Mouse (Mus musculus) right cerebral cortex, postnatal 25 days (tissue): ENCODE results near the gene Nkx2-2.
"Not testable (repeated sequence)": the region's sequence is repeated elsewhere in the genome, so short reads cannot be mapped to it uniquely, and the experiment has no call there.

Experiments
- DNase-seq: peaks from one replicate; pipeline ENCODE4 v3.0.0; 2022

The Nkx2-2 gene

DNA sequence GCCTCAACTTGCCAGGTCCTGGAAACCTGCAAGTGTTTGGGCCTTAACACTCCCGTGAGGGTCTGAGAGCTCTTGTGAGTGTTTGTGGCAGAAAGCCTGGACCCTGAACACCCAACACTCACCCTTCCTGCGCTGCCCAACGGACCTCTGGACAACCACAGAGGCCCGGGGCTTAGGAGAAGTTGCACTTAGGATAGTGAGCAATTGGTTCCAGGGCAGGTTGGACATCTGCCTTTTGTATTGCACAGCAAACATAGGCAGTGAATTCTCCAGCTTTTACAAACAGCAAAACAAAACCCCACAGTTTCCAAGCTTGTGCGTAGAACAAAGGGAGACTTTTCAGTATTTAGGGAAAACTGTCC lies 12.8 kb downstream of the Nkx2-2 start:
- no peak for DNase-seq

DNA sequence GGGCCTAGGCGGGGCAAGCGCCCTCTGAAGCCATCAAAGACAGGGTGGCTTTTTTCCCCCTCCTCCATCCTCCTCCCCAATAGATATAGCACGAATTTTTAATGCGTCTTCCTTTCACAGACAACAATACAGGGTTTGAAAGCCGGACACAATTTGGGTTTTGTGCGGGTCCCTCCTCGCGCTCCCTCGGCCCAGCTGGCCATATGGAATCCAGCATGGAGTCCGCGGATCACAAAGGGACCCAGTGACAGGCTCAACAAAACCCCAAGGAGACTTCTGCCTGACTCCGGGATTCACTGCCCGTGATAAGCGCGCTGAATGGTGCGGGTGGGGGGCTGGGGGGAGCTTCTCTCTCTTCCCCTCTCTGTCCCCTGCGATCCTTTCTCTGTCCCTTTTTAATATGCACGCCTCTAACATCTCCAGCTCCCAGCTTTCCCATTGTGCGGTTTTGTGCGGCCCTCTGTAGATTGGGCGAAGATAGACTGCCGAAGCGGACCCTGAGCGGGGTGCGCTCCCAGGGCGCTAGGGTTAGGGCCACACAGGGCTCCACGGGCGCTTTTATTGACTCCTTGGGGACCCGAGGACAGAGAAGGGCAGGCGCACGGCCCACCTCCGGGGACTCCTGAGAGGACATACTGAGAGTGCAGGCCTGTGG lies 13.3 kb downstream of the Nkx2-2 start:
- no peak for DNase-seq

DNA sequence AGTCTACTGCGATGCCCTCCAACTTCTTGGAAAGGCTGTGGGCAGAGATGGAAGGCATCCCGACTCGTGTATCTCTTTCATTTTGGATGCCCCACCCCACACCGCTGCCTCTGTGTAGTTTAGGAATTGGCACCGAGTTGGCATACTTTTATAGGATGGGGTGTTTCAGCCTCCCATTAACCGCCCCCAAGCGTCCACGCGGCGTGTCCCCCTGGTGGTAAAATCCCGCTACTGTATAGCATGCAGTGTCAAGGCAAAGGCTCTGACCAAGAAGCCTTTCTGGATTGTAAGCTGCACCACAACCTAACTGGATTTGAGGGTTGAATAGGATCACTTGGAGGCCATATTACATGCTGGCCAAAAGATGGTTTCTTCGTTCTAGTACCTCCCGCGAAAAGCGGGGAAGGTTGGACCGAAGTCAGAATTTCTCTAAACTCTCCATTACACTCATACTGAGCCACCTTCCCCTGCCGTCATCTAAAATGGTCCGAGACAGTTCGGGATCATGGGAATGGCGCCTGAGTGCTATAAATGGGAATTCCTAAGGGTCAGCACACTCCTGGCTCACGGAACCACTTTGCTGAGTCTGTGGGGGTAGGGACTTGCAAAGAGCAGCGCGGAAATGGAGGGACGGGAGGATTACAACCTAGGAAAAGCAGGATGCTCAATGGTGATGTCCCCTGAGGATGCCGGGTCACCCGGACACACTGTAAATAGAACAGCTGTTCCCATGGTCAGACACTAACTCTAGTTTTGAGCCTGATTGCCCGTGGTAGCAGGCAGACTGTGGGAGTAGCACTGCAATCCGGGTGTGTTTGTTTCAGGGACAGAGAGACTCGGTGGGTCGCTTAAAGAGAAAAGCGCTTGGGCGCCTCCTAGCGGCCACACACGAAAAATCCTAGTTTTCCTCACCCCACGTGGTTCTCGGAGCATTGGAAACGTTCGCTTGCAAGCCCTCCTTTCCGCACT lies 15.7 kb downstream of the Nkx2-2 start:
- DNase-seq = peak; percentile 32

DNA sequence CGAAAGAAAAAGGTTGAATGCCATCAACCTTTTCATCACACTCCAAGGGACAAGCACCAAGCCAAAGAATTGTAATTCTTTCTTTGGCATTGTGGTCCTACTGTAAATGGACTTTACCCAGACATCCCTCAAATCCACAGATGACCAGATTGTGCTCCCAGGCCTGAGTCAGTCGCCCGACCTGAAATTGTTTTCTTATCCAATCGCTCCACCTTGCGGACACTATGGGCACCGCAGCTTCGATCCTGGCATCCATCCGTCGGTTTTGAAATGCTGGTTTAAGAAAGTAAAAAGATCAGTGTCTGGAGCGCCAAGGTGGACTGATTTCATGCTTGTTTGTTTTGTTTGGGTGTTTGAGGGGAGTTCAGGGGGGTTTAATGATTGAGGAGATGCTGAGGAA lies 16.4 kb downstream of the Nkx2-2 start:
- peak; percentile 70 for DNase-seq

DNA sequence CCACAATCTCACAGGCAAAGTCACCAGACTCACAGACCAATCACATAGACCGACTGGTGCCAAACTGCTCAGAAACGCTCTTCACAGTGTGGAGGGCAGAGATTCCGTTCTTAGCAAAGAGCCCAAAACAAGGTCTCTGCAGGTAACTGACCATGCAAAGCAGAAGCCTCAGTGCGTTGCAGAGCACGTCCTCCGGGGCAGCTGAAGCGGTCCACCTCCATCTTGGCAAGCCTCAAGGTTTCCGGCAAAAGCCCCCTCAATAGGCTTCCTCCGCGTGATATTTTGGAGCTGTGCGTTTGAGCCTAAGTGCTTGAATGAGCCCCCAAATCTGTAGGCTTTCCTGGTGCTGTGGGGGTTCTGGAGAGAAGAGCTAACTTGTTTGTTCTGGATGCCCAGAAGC lies 18.7 kb downstream of the Nkx2-2 start:
- no peak for DNase-seq

DNA sequence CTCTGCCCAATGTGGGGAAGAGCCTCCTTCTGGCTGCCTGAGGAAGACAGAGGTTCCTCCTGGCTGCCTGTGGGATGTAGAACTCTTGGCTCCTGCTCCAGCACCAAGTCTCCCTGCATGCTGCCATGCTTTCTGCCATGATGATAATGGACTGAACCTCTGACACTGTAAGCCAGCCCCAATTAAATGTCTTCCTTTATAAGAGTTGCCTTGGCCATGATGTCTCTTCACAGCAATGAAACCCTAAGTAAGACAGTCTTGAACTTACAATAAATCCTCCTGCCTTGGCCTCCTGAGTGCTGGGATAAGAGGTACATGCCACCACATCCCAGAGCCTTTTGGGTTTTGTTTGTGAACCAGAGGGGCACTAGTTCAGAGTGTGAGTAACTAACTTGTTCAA lies 20.3 kb downstream of the Nkx2-2 start:
- DNase-seq = no peak

DNA sequence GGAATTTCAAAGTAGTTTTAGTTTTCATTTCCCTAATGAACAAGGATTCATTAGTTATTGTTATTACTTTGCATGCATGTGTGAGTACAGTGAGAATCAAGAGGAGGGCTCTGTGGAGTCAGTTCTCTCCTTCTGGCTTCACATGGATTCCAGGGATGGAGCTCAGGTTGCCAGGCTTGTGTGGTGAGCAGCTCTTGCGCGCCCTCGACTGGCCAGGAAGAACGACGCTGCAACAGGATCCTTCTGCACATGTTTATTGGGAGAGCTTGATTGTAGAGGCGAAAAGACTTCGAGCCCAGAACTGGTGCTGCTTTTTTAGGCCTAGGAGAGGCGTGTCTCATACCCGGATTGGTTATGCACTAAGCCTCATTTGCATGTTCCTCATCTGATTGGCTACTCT lies 23.5 kb downstream of the Nkx2-2 start:
- not testable (repeated sequence) for DNase-seq

DNA sequence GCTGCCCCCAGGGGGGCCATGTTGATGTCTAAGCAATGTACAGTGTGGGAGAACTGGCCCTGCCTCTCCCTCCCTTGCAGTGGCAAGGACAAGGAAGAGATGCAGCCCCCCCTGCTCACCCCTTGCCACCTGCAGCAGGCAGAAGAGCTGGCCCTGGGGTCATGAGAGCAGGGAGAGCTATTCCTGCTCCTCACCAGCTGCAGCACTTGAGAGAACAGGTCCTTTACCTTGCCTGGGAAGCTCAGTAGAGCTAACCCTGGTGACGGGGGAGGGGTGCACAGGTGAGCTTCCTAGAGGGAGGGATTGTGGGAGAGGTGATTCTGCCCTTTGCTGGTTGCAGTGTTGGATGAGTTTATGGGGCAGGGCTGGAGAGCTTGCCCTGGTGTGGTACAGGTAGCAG lies 28.2 kb downstream of the Nkx2-2 start:
- DNase-seq = no peak

DNA sequence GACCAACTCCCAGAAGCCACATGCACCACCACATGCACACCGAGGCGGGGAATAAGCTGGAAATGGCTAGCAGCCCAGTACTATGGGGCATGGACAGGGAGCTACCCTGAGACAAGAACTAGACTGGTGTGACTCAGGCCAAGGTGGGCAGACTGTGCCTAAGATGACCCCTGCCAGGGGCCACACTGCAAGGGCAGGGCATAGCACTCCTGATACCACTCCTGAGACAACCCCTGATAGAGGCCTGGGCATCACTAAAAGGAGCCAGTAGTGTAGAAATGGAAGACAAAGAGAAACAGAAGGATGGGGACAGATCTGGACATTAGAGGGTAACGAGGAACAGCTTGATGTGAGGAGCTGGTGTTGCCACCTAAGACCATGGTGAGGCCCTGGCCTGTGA lies 28.7 kb downstream of the Nkx2-2 start:
- DNase-seq = no peak

DNA sequence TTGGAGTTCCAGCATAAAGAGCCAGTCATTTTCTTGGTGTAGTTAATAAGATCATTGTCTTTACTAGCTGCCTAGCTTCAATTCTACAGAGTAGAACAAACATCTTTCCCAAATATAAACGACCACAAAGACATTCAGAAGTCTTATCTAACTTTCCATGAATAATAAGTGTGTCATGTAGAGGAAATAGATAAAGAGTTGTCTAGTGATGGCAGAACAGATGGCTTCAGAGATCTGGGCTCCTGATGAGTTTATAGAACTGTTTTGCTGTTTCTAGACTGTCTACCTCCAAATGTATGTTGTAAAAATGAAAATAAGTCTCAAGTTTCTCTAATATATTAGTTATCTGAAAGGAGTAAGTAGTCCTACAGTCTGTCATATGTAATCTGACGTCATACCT lies 41.5 kb downstream of the Nkx2-2 start:
- no peak for DNase-seq
